Mouse (Mus musculus) lung, embryonic 16.5 days (tissue): ENCODE data around the gene Foxo6. TPM values are rescaled to one million over a fixed set of nuclear protein-coding genes. Genes with fewer than 3 reads are reported as not detected.

Experiments
- ATAC-seq: fragments of 200-750 bp; cut with Nextera tagmentation; 2 replicates; pipeline ENCODE4 v1.8.0; 2017; ENCODE audit warnings: low read depth, mild to moderate bottlenecking, moderate library complexity
- H3K27ac ChIP-seq: fragments of 300-500 bp; sonication (generic); 2 replicates; pipeline ENCODE4 v1.5.1; 2014; ENCODE audit warnings: mild to moderate bottlenecking, control low read depth, low read length
- H3K27me3 ChIP-seq: fragments of 300-500 bp; sonication (generic); 2 replicates; pipeline ENCODE4 v1.6.1; 2014; ENCODE audit warnings: low read depth, low read length, mixed read lengths; ENCODE audit not compliant: control insufficient read depth, insufficient read depth
- H3K36me3 ChIP-seq: fragments of 300-500 bp; sonication (generic); 2 replicates; pipeline ENCODE4 v1.6.1; 2014; ENCODE audit warnings: low read length; ENCODE audit not compliant: control insufficient read depth, insufficient read depth
- H3K4me1 ChIP-seq: fragments of 300-500 bp; sonication (generic); replicated peaks from 2 replicates; pipeline ENCODE4 v1.6.1; 2014; ENCODE audit warnings: low read length, mixed read lengths; ENCODE audit not compliant: control insufficient read depth, insufficient read depth
- H3K4me2 ChIP-seq: fragments of 300-500 bp; sonication (generic); 2 replicates; pipeline ENCODE4 v1.6.1; 2014; ENCODE audit warnings: low read depth, low read length, control low read depth
- H3K4me3 ChIP-seq: fragments of 300-500 bp; sonication (generic); 2 replicates; pipeline ENCODE4 v1.5.1; 2014; ENCODE audit warnings: mild to moderate bottlenecking, low read length, control low read depth
- H3K9ac ChIP-seq: fragments of 300-500 bp; sonication (generic); 2 replicates; pipeline ENCODE4 v1.6.1; 2014; ENCODE audit warnings: low read length, control low read depth
- H3K9me3 ChIP-seq: fragments of 300-500 bp; sonication (generic); 2 replicates; pipeline ENCODE4 v1.6.1; 2016; ENCODE audit warnings: low read length; ENCODE audit not compliant: control insufficient read depth
- WGBS: fragments of 180-500 bp; shearing (Covaris S2); extraction: QIAGEN DNeasy Blood & Tissue Kit; methylation state at CpG from one replicate; pipeline ENCODE4 v1.1.7; 2014; 5-methylcytosine and 5-hydroxymethylcytosine counted together
- polyA plus RNA-seq: library from polyadenylated mRNA; unstranded; fragments of >200 nt; fragmentation: Nextera tagmentation; extraction: Ambion mirVana; gene quantifications from 2 replicates; pipeline ENCODE4 v1.2.1, GENCODE M21; 2015

Foxo6 gene
- polyA plus RNA-seq, 1 experiment from 2014 or later: 0.24 TPM

DNA sequence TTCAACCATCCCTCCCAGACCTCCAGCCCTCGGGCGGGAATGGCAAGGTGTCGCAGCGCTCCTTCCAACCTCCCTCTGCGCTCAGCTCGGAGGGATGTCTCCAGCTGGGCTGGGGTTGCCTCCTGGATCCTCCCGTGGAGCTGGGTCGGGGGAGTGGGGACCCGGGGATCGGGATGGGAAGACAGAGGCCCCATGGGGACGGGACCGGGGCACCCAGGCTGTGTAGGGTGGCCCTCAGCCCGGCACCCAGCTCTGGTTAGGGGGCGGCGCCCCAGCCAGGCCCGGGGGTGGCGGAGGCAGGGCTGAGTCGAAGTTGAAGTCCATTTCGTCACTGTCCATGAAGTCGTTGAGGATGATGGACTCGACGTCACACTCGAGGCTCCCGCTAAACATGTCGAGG is 19.5 kb downstream of the Foxo6 start:
- Histone ChIP-seq H3K4me2 (peak overlapping the region; percentile 75), H3K36me3 (no peaks in the 10 kb centered on the region), H3K9me3 (no peaks in the 10 kb centered on the region), H3K4me1 (peaks cover 26% of the 10 kb centered on the region), H3K4me3 (peak overlapping the region; percentile 49), H3K9ac (peak overlapping the region; percentile 58), H3K27me3 (peaks cover 65% of the 10 kb centered on the region), H3K27ac (no peak overlapping the region)
- peak; percentile 29 for ATAC-seq
- 10% methylated on average over 25 of the region's 25 CpGs for WGBS

DNA sequence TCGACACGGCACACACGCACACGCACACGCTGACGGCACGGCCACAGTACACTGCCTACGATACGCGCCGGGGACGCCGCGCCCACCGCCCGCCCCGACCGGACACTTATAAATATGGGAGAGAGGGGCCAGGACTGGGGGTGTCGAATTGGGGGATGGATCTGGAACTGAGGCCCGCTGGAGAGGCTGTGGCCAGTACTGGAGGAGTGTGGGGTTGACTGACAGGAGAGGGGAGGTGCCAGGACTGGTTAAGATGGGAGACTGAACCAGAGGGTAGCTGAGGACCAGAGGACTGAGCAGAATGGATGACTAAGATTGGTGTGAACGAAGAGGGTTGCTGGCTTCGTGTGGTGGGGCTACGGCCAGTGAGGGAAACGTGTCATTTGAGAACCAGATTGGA is 20.0 kb downstream of the Foxo6 start:
- WGBS: 24% methylated on average over 24 of the region's 24 CpGs
- Histone ChIP-seq H3K9me3 (no peaks in the 10 kb centered on the region), H3K9ac (no peak overlapping the region), H3K4me3 (no peak overlapping the region), H3K27ac (no peak overlapping the region), H3K36me3 (no peaks in the 10 kb centered on the region), H3K4me1 (peaks cover 26% of the 10 kb centered on the region), H3K27me3 (peaks cover 62% of the 10 kb centered on the region), H3K4me2 (no peak overlapping the region)
- no peak for ATAC-seq

DNA sequence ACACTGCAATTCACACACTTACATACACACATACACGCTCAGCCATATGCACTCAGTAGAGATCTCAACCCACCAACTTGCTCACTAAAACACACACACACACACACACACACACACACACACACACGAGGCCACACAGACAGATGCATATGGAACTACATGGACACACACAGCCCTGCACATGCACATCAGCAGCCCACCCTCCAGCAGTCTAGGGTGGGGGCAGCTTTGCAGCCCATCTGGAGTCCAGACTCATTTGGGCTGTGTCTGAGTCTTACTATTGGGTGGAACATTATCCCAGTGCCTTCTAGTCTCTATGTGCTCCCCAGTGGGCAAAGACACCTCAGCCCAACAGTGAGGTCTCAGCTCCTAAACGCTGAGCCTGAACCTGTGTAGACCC is 23.0 kb downstream of the Foxo6 start:
- no peak for ATAC-seq
- Histone ChIP-seq H3K36me3 (no peaks in the 10 kb centered on the region), H3K4me1 (peaks cover 21% of the 10 kb centered on the region), H3K9me3 (no peaks in the 10 kb centered on the region), H3K4me2 (no peak overlapping the region), H3K9ac (no peak overlapping the region), H3K4me3 (no peak overlapping the region), H3K27ac (no peak overlapping the region), H3K27me3 (peaks cover 40% of the 10 kb centered on the region)
- 44% methylated on average over 3 of the region's 3 CpGs for WGBS

GRCm38 (mm10) chr4:120262726-120263125 is 24.4 kb downstream of the Foxo6 start:
- H3K4me2 ChIP-seq: no peak overlapping the region
- 42% methylated on average over 2 of the region's 2 CpGs for WGBS
- H3K4me1 ChIP-seq: peaks cover 12% of the 10 kb centered on the region
- peaks cover 33% of the 10 kb centered on the region for H3K27me3 ChIP-seq
- no peak overlapping the region for H3K4me3 ChIP-seq
- H3K27ac ChIP-seq: no peak overlapping the region
- no peak for ATAC-seq
- H3K9ac ChIP-seq: no peak overlapping the region
- H3K36me3 ChIP-seq: no peaks in the 10 kb centered on the region
- no peaks in the 10 kb centered on the region for H3K9me3 ChIP-seq

DNA sequence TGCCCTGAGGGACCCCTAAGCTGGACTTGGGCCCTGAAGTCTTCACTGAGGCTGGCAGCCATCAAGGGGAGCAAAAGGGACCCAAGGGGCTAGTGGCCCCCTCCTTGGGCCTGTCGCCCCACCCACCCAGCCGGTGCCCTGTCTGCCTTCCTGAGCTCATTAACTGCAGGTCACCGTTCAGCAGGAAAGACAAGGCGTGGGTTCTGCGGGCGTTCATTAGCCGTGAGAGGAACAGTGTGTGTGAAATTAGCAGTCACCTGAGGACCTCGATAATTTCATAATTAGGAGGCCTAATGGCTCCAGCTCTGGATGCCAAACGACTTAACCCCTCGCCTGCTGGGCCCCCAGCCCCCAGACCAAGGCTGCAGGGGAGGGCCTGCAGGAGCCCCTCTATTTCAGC is 24.9 kb downstream of the Foxo6 start:
- no peak overlapping the region for H3K27ac ChIP-seq
- ATAC-seq: no peak
- H3K4me1 ChIP-seq: peaks cover 10% of the 10 kb centered on the region; the same call in 1 of the 2 replicates
- 46% methylated on average over 10 of the region's 10 CpGs for WGBS
- peaks cover 29% of the 10 kb centered on the region for H3K27me3 ChIP-seq
- no peak overlapping the region for H3K9ac ChIP-seq
- H3K9me3 ChIP-seq: no peaks in the 10 kb centered on the region
- no peak overlapping the region for H3K4me2 ChIP-seq
- no peak overlapping the region for H3K4me3 ChIP-seq
- no peaks in the 10 kb centered on the region for H3K36me3 ChIP-seq

- WGBS: 39% methylated on average over 21 of the region's 21 CpGs
- Histone ChIP-seq H3K27ac (no peak overlapping the region), H3K4me1 (peaks cover 14% of the 10 kb centered on the region), H3K27me3 (peaks cover 8% of the 10 kb centered on the region), H3K9me3 (no peaks in the 10 kb centered on the region), H3K36me3 (no peaks in the 10 kb centered on the region), H3K9ac (no peak overlapping the region), H3K4me2 (no peak overlapping the region), H3K4me3 (no peak overlapping the region)
- no peak for ATAC-seq
These were observed 27.6 kb downstream of the Foxo6 start for GRCm38 (mm10) chr4:120259356-120260181.

DNA sequence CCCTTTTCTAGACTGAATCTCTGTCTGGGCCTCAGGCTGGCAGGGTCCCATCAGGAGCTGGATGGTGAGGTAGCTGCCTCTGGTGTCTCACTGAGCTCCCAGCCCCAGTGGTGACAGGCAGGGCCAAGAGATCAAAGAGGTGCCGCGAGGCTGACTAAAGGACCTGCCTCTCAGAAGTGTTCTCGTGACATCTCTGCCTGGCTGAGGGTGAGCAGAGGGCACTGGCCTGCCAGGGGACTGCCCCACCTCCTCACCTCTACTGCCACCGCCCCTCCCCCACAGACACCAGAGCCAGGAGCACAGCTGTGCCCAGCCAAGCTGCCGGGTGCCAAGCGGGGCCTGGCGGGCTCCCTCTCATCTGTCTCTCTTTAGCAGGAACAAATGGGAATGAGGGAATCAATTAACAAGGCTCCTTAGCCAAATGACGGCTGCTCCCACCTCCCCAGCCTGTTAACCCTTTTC is 38.3 kb downstream of the Foxo6 start:
- WGBS: 10% methylated on average over 8 of the region's 8 CpGs
- H3K9ac ChIP-seq: no peak overlapping the region
- H3K4me1 ChIP-seq: peaks cover 43% of the 10 kb centered on the region
- no peaks in the 10 kb centered on the region for H3K27me3 ChIP-seq
- H3K4me3 ChIP-seq: no peak overlapping the region
- H3K27ac ChIP-seq: peak overlapping the region; percentile 31
- H3K36me3 ChIP-seq: no peaks in the 10 kb centered on the region
- H3K4me2 ChIP-seq: no peak overlapping the region
- H3K9me3 ChIP-seq: no peaks in the 10 kb centered on the region
- ATAC-seq: peak; percentile 8; the same call in 1 of the 2 replicates

DNA sequence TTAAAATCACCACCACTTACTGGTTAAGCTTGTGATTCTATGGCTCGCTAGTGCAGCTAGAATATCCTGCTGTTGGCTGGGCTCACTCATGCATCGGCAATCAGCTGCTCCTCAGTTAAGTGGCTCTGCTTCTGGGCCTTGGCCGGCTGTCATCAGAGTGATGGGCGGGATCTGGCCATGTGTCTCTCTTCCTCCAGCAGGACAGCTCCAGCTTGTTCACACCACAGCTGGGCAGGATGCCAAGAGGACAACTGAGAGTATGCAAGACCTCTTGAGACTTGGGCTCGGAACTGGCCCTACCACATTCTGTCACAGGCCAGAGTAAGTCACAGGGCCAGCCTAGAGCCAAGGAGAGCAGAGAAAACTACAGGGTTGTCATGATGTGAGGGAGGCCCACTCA is 39.7 kb downstream of the Foxo6 start:
- peak overlapping the region; percentile 48 for H3K27ac ChIP-seq
- peak; percentile 92 for ATAC-seq
- H3K4me1 ChIP-seq: peaks cover 40% of the 10 kb centered on the region
- no peak overlapping the region for H3K9ac ChIP-seq
- H3K27me3 ChIP-seq: peaks cover 1% of the 10 kb centered on the region; the same call in 1 of the 2 replicates
- no peak overlapping the region for H3K4me2 ChIP-seq
- no peaks in the 10 kb centered on the region for H3K36me3 ChIP-seq
- H3K4me3 ChIP-seq: no peak overlapping the region
- no peaks in the 10 kb centered on the region for H3K9me3 ChIP-seq
- WGBS: 7% methylated on average over 5 of the region's 5 CpGs

- H3K4me3 ChIP-seq: no peak overlapping the region
- H3K27ac ChIP-seq: no peak overlapping the region
- H3K4me1 ChIP-seq: peaks cover 37% of the 10 kb centered on the region
- H3K4me2 ChIP-seq: no peak overlapping the region
- H3K27me3 ChIP-seq: peaks cover 4% of the 10 kb centered on the region; the same call in 1 of the 2 replicates
- ATAC-seq: no peak
- H3K36me3 ChIP-seq: no peaks in the 10 kb centered on the region
- 90% methylated on average over 6 of the region's 6 CpGs for WGBS
- no peak overlapping the region for H3K9ac ChIP-seq
- no peaks in the 10 kb centered on the region for H3K9me3 ChIP-seq
These were observed 41.1 kb downstream of the Foxo6 start for GRCm38 (mm10) chr4:120246086-120246485.
